Mouse (Mus musculus): ENCODE data around the gene Krtap4-2. TPM values are rescaled to one million over a fixed set of nuclear protein-coding genes. Genes with fewer than 3 reads are reported as not detected.

Gene Krtap4-2
- polyA plus RNA-seq, 1 experiment from 2014 or later: not detected

Other genes with a start within 250 kb of the Krtap4-2 start
- 32.2 and 36.1 TPM in 2 replicates for gene Krt10, start 245.7 kb downstream of the Krtap4-2 start, polyA plus RNA-seq (2016; fragmentation: Nextera tagmentation; extraction: Ambion mirVana)
- not detected in 2 replicates for gene Krt12, start 212.8 kb downstream of the Krtap4-2 start, polyA plus RNA-seq (2016; fragmentation: Nextera tagmentation; extraction: Ambion mirVana)
- 0.20 and 0.38 TPM in 2 replicates for gene Krt20, start 196.9 kb downstream of the Krtap4-2 start, polyA plus RNA-seq (2016; fragmentation: Nextera tagmentation; extraction: Ambion mirVana)
- gene Krt23, start 141.9 kb downstream of the Krtap4-2 start, polyA plus RNA-seq (2016; fragmentation: Nextera tagmentation; extraction: Ambion mirVana): not detected in 2 replicates
- gene Krt39, start 113.7 kb downstream of the Krtap4-2 start, polyA plus RNA-seq (2016; fragmentation: Nextera tagmentation; extraction: Ambion mirVana): not detected in 2 replicates
- gene Krt40, start 91.9 kb downstream of the Krtap4-2 start, polyA plus RNA-seq (2016; fragmentation: Nextera tagmentation; extraction: Ambion mirVana): not detected in 2 replicates
- gene Krtap3-3, start 84.2 kb downstream of the Krtap4-2 start, polyA plus RNA-seq (2016; fragmentation: Nextera tagmentation; extraction: Ambion mirVana): not detected in 2 replicates
- gene Krtap3-2, start 78.2 kb downstream of the Krtap4-2 start, polyA plus RNA-seq (2016; fragmentation: Nextera tagmentation; extraction: Ambion mirVana): not detected in 2 replicates
- gene Gm11939, start 75.6 kb downstream of the Krtap4-2 start, polyA plus RNA-seq (2016; fragmentation: Nextera tagmentation; extraction: Ambion mirVana): not detected in 2 replicates
- gene Krtap3-1, start 68.5 kb downstream of the Krtap4-2 start, polyA plus RNA-seq (2016; fragmentation: Nextera tagmentation; extraction: Ambion mirVana): not detected in 2 replicates
- gene Krtap1-5, start 54.1 kb downstream of the Krtap4-2 start, polyA plus RNA-seq (2016; fragmentation: Nextera tagmentation; extraction: Ambion mirVana): not detected in 2 replicates
- not detected in 2 replicates for gene Krtap1-4, start 51.4 kb downstream of the Krtap4-2 start, polyA plus RNA-seq (2016; fragmentation: Nextera tagmentation; extraction: Ambion mirVana)
- not detected in 2 replicates for gene Krtap1-3, start 43.7 kb downstream of the Krtap4-2 start, polyA plus RNA-seq (2016; fragmentation: Nextera tagmentation; extraction: Ambion mirVana)
- not detected in 2 replicates for gene Krtap9-3, start 37.0 kb downstream of the Krtap4-2 start, polyA plus RNA-seq (2016; fragmentation: Nextera tagmentation; extraction: Ambion mirVana)
- gene Gm11938, start 31.8 kb downstream of the Krtap4-2 start, polyA plus RNA-seq (2016; fragmentation: Nextera tagmentation; extraction: Ambion mirVana): not detected in 2 replicates
- gene Gm11937, start 24.9 kb downstream of the Krtap4-2 start, polyA plus RNA-seq (2016; fragmentation: Nextera tagmentation; extraction: Ambion mirVana): not detected in 2 replicates
- gene Krtap2-4, start 20.2 kb downstream of the Krtap4-2 start, polyA plus RNA-seq (2016; fragmentation: Nextera tagmentation; extraction: Ambion mirVana): not detected in 2 replicates
- gene Gm11562, start 14.6 kb downstream of the Krtap4-2 start, polyA plus RNA-seq (2016; fragmentation: Nextera tagmentation; extraction: Ambion mirVana): not detected in 2 replicates
- gene Krtap4-1, start 6.8 kb downstream of the Krtap4-2 start, polyA plus RNA-seq (2016; fragmentation: Nextera tagmentation; extraction: Ambion mirVana): not detected in 2 replicates
- gene Krtap4-7, start 9.0 kb upstream of the Krtap4-2 start, polyA plus RNA-seq (2016; fragmentation: Nextera tagmentation; extraction: Ambion mirVana): not detected in 2 replicates
- gene Gm11555, start 15.2 kb upstream of the Krtap4-2 start, polyA plus RNA-seq (2016; fragmentation: Nextera tagmentation; extraction: Ambion mirVana): not detected in 2 replicates
- gene Gm11563, start 23.9 kb upstream of the Krtap4-2 start, polyA plus RNA-seq (2016; fragmentation: Nextera tagmentation; extraction: Ambion mirVana): not detected in 2 replicates
- gene Krtap4-6, start 30.9 kb upstream of the Krtap4-2 start, polyA plus RNA-seq (2016; fragmentation: Nextera tagmentation; extraction: Ambion mirVana): not detected in 2 replicates
- not detected in 2 replicates for gene Gm14190, start 55.7 kb upstream of the Krtap4-2 start, polyA plus RNA-seq (2016; fragmentation: Nextera tagmentation; extraction: Ambion mirVana)
- not detected in 2 replicates for gene Gm14180, start 99.2 kb upstream of the Krtap4-2 start, polyA plus RNA-seq (2016; fragmentation: Nextera tagmentation; extraction: Ambion mirVana)
- gene Gm11595, start 137.8 kb upstream of the Krtap4-2 start, polyA plus RNA-seq (2016; fragmentation: Nextera tagmentation; extraction: Ambion mirVana): not detected in 2 replicates
- not detected in 2 replicates for gene Krtap4-8, start 145.6 kb upstream of the Krtap4-2 start, polyA plus RNA-seq (2016; fragmentation: Nextera tagmentation; extraction: Ambion mirVana)
- gene Krtap4-9, start 150.1 kb upstream of the Krtap4-2 start, polyA plus RNA-seq (2016; fragmentation: Nextera tagmentation; extraction: Ambion mirVana): not detected in 2 replicates
- gene Gm11596, start 158.4 kb upstream of the Krtap4-2 start, polyA plus RNA-seq (2016; fragmentation: Nextera tagmentation; extraction: Ambion mirVana): not detected in 2 replicates
- gene Gm11569, start 163.8 kb upstream of the Krtap4-2 start, polyA plus RNA-seq (2016; fragmentation: Nextera tagmentation; extraction: Ambion mirVana): not detected in 2 replicates
- gene Gm11554, start 169.4 kb upstream of the Krtap4-2 start, polyA plus RNA-seq (2016; fragmentation: Nextera tagmentation; extraction: Ambion mirVana): not detected in 2 replicates
- gene Krtap4-13, start 174.8 kb upstream of the Krtap4-2 start, polyA plus RNA-seq (2016; fragmentation: Nextera tagmentation; extraction: Ambion mirVana): not detected in 2 replicates
- not detected in 2 replicates for gene Gm11564, start 180.6 kb upstream of the Krtap4-2 start, polyA plus RNA-seq (2016; fragmentation: Nextera tagmentation; extraction: Ambion mirVana)
- gene 2300003K06Rik, start 203.0 kb upstream of the Krtap4-2 start, polyA plus RNA-seq (2016; fragmentation: Nextera tagmentation; extraction: Ambion mirVana): not detected in 2 replicates
- not detected in 2 replicates for gene Krtap4-16, start 216.5 kb upstream of the Krtap4-2 start, polyA plus RNA-seq (2016; fragmentation: Nextera tagmentation; extraction: Ambion mirVana)
- gene Gm11568, start 222.8 kb upstream of the Krtap4-2 start, polyA plus RNA-seq (2016; fragmentation: Nextera tagmentation; extraction: Ambion mirVana): not detected in 2 replicates
- gene Gm11559, start 229.4 kb upstream of the Krtap4-2 start, polyA plus RNA-seq (2016; fragmentation: Nextera tagmentation; extraction: Ambion mirVana): not detected in 2 replicates
- not detected in 2 replicates for gene Krtap9-1, start 238.3 kb upstream of the Krtap4-2 start, polyA plus RNA-seq (2016; fragmentation: Nextera tagmentation; extraction: Ambion mirVana)
- gene Gm11567, start 244.1 kb upstream of the Krtap4-2 start, polyA plus RNA-seq (2016; fragmentation: Nextera tagmentation; extraction: Ambion mirVana): not detected in 2 replicates

Data from neural tube, embryonic 12.5 days (tissue).